Mouse (Mus musculus) gastrocnemius, postnatal 25 days (tissue): ENCODE results near the gene Adgra3. TPM values are rescaled to one million over a fixed set of nuclear protein-coding genes. Genes with fewer than 3 reads are reported as not detected.

Experiments used
- DNase-seq: peaks from one replicate; pipeline ENCODE4 v3.0.0; 2022
- long read RNA-seq, 2 experiments: library from polyadenylated mRNA; stranded (forward); transcript quantifications; one replicate each; pipeline ENCODE4 v2.0.0; 2021
- total RNA-seq, 2 experiments: library from RNA; stranded (reverse); gene quantifications; 1 replicate in 1 of 2; 2 replicates in 1 of 2; pipeline ENCODE4 v1.2.3; 2021

Gene Adgra3
- 10 to 100 TPM; 16.5 to 18.7 TPM for total RNA-seq
- long read RNA-seq, experiment 1, full-length matches to known transcripts, result 3 of 7 reads
- long read RNA-seq, experiment 1, partial matches to known transcripts, result 1 of 7 reads
- long read RNA-seq, experiment 1, other reads (novel, unspliced or antisense), result 3 of 7 reads
- long read RNA-seq, experiment 2, full-length matches to known transcripts, result 12 of 19 reads
- long read RNA-seq, experiment 2, partial matches to known transcripts, result 4 of 19 reads
- long read RNA-seq, experiment 2, other reads (novel, unspliced or antisense), result 3 of 19 reads

- DNase-seq, result peak; percentile 81
These were observed at the start of gene Adgra3 for GRCm38 (mm10) chr5:50058421-50059286. Adgra3 (minus strand) TSS chr5:50059006.

GRCm38 (mm10) chr5:50083441-50083840 is 24.6 kb upstream of the Adgra3 start:
- DNase-seq, result no peak

- DNase-seq, result no peak
These were observed 15.4 kb upstream of the Adgra3 start for GRCm38 (mm10) chr5:50074245-50074644.

- DNase-seq, result no peak
These were observed 5.4 kb upstream of the Adgra3 start for GRCm38 (mm10) chr5:50064236-50064635.

GRCm38 (mm10) chr5:50059586-50059985 is 780 bp upstream of the Adgra3 start:
- DNase-seq, result no peak

- no peak for DNase-seq
These were observed 990 bp downstream of the Adgra3 start for GRCm38 (mm10) chr5:50057612-50058420.

GRCm38 (mm10) chr5:50052456-50052855 is 6.3 kb downstream of the Adgra3 start:
- no peak for DNase-seq

GRCm38 (mm10) chr5:50050668-50051425 is 8.0 kb downstream of the Adgra3 start:
- no peak for DNase-seq

GRCm38 (mm10) chr5:50050037-50050436 is 8.8 kb downstream of the Adgra3 start:
- DNase-seq, result no peak

GRCm38 (mm10) chr5:50049506-50049905 is 9.3 kb downstream of the Adgra3 start:
- DNase-seq, result no peak

- peak; percentile 22 for DNase-seq
These were observed 9.8 kb downstream of the Adgra3 start for GRCm38 (mm10) chr5:50048960-50049359.

- no peak for DNase-seq
These were observed 10.4 kb downstream of the Adgra3 start for GRCm38 (mm10) chr5:50048271-50048851.

GRCm38 (mm10) chr5:50045180-50045579 is 13.6 kb downstream of the Adgra3 start:
- no peak for DNase-seq

GRCm38 (mm10) chr5:50043677-50044076 is 15.1 kb downstream of the Adgra3 start:
- DNase-seq, result no peak

GRCm38 (mm10) chr5:50042274-50042943 is 16.4 kb downstream of the Adgra3 start:
- DNase-seq, result no peak

GRCm38 (mm10) chr5:50039521-50039920 is 19.3 kb downstream of the Adgra3 start:
- DNase-seq, result no peak

GRCm38 (mm10) chr5:50037666-50038065 is 21.1 kb downstream of the Adgra3 start:
- no peak for DNase-seq

GRCm38 (mm10) chr5:50034900-50035514 is 23.8 kb downstream of the Adgra3 start:
- DNase-seq, result no peak

- no peak for DNase-seq
These were observed 24.6 kb downstream of the Adgra3 start for GRCm38 (mm10) chr5:50034231-50034630.

GRCm38 (mm10) chr5:50033660-50034059 is 25.1 kb downstream of the Adgra3 start:
- no peak for DNase-seq
